Comparison of ENCODE assay signal across 8 mouse cellular contexts in the genomic region with DNA sequence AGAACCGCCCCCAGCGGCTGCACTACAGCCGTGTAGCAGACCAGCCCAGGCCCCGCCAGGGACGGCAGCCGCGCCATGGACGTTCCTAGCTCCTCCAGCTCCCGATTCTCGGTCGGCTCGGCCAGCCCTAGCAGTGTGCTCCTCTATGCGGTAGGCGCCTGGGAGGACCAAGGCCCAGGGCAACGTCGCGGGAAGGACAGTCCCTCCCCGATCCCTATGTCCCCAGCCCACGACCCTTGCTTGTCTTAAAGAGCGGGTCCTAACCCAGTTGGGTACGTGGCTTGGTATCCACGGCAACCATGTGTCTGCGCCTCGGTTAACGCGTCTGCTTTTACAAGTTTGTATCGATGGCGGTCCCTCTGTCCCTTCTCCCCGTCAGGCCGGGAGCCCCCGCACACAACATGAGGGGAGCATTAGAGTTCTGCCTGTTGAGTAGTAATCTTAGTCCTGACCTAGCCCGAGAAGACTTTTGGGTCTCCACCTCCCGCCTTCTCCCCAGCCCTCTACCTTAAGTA. TPM values are rescaled to one million over a fixed set of nuclear protein-coding genes. Genes with fewer than 3 reads are reported as not detected.
DNase-seq lines count a peak whose midpoint lies in the region; ATAC-seq and TF ChIP-seq lines count a peak whose summit lies in the region.

No protein-coding gene starts in this region.

- DNase-seq in left cerebral cortex, adult 2 months (ENCODE audit: extremely low spot score in 1 of 2, low spot score in 2 of 2): no peak
- no peak for DNase-seq in left cerebral cortex, adult 18-20 months (ENCODE audit: low spot score in 2 of 2)
- no peak for DNase-seq in embryonic facial prominence, embryonic 10.5 days (ENCODE audit: low spot score)
- DNase-seq in retina, embryonic 14.5 days (ENCODE audit: low spot score): no peak
- DNase-seq in retina, postnatal 1 day: no peak
- DNase-seq in kidney, adult 11 months: no peak

- no peak for TF ChIP-seq CTCF in left cerebral cortex, adult 2 months (IDR thresholded peaks at IDR 0.05)

- peak overlapping the region; percentile 77 for H3K4me2 ChIP-seq in intestine, embryonic 15.5 days (replicated peaks)
- H3K4me2 ChIP-seq in neural tube, embryonic 12.5 days (replicated peaks): peak overlapping the region; percentile 79

- H3K27me3 ChIP-seq in embryonic facial prominence, embryonic 10.5 days (replicated peaks; ENCODE audit: low read depth, poor library complexity, severe bottlenecking): no peaks in the 10 kb centered on the region
- H3K27me3 ChIP-seq in intestine, embryonic 15.5 days (replicated peaks): no peaks in the 10 kb centered on the region
- H3K27me3 ChIP-seq in neural tube, embryonic 12.5 days (replicated peaks): no peaks in the 10 kb centered on the region

- H3K9me3 ChIP-seq in embryonic facial prominence, embryonic 10.5 days: no peaks in the 10 kb centered on the region
- H3K9me3 ChIP-seq in intestine, embryonic 15.5 days: no peaks in the 10 kb centered on the region
- no peaks in the 10 kb centered on the region for H3K9me3 ChIP-seq in neural tube, embryonic 12.5 days

- intact Hi-C loops in left cerebral cortex, adult 2 months (cut with DNase I): loop anchor here (1.0 to 10.0 kb wide), 2 partner anchors 34 to 152 kb away; a partner anchor contains a TSS

- H3K36me3 ChIP-seq in embryonic facial prominence, embryonic 10.5 days (replicated peaks): peaks cover 52% of the 10 kb centered on the region
- H3K36me3 ChIP-seq in intestine, embryonic 15.5 days: peaks cover 16% of the 10 kb centered on the region
- peaks cover 26% of the 10 kb centered on the region for H3K36me3 ChIP-seq in neural tube, embryonic 12.5 days

- WGBS in embryonic facial prominence, embryonic 10.5 days: under 1% methylated on average over 33 of the region's 33 CpGs
- WGBS in intestine, embryonic 15.5 days: 0% methylated on average over 33 of the region's 33 CpGs
- under 1% methylated on average over 33 of the region's 33 CpGs for WGBS in neural tube, embryonic 12.5 days

- H3K27ac ChIP-seq in left cerebral cortex, adult 2 months: peak overlapping the region; percentile 97
- peak overlapping the region; percentile 98 for H3K27ac ChIP-seq in embryonic facial prominence, embryonic 10.5 days (replicated peaks)
- H3K27ac ChIP-seq in intestine, embryonic 15.5 days: peak overlapping the region; percentile 93
- H3K27ac ChIP-seq in neural tube, embryonic 12.5 days: peak overlapping the region; percentile 70

- H3K4me3 ChIP-seq in left cerebral cortex, adult 2 months: peak overlapping the region; percentile 90
- peak overlapping the region; percentile 91 for H3K4me3 ChIP-seq in embryonic facial prominence, embryonic 10.5 days
- peak overlapping the region; percentile 81 for H3K4me3 ChIP-seq in intestine, embryonic 15.5 days (replicated peaks)
- H3K4me3 ChIP-seq in neural tube, embryonic 12.5 days: peak overlapping the region; percentile 95

- H3K9ac ChIP-seq in intestine, embryonic 15.5 days: peak overlapping the region; percentile 96
- peak overlapping the region; percentile 96 for H3K9ac ChIP-seq in neural tube, embryonic 12.5 days

- ATAC-seq in intestine, embryonic 15.5 days: peak; percentile 82
- ATAC-seq in neural tube, embryonic 12.5 days (ENCODE audit: low FRiP score, low read depth): peak; percentile 90

- H3K4me1 ChIP-seq in embryonic facial prominence, embryonic 10.5 days: peaks cover 17% of the 10 kb centered on the region
- peaks cover 4% of the 10 kb centered on the region; the same call in 1 of the 2 replicates for H3K4me1 ChIP-seq in intestine, embryonic 15.5 days (replicated peaks)
- peaks cover 9% of the 10 kb centered on the region for H3K4me1 ChIP-seq in neural tube, embryonic 12.5 days

RNA-seq across cellular contexts. Expression of a gene that starts 0.3 kb away (rescaled TPM):
- total RNA-seq in left cerebral cortex, adult 2 months (2021): 10 to 100 TPM; 19.0 to 20.3 TPM
- 10 to 100 TPM; 19.5 to 23.3 TPM for total RNA-seq in left cerebral cortex, adult 18-20 months (2021)
- polyA plus RNA-seq in embryonic facial prominence, embryonic 10.5 days (2016; fragmentation: Nextera tagmentation; extraction: Ambion mirVana): 77.2 and 82.2 TPM in 2 replicates
- 44.8 and 48.6 TPM in 2 replicates for polyA plus RNA-seq in intestine, embryonic 15.5 days (2015; fragmentation: Nextera tagmentation; extraction: Ambion mirVana)
- 40.2 and 42.6 TPM in 2 replicates for polyA plus RNA-seq in neural tube, embryonic 12.5 days (2016; fragmentation: Nextera tagmentation; extraction: Ambion mirVana)

RNA-seq across cellular contexts. Expression of a gene that starts 0.4 kb away (rescaled TPM):
- total RNA-seq in left cerebral cortex, adult 2 months (2021): 10 to 100 TPM; 54.7 to 65.8 TPM
- total RNA-seq in left cerebral cortex, adult 18-20 months (2021): 10 to 100 TPM; 57.4 to 63.2 TPM
- polyA plus RNA-seq in embryonic facial prominence, embryonic 10.5 days (2016; fragmentation: Nextera tagmentation; extraction: Ambion mirVana): 138 and 149 TPM in 2 replicates
- 82.6 and 83.9 TPM in 2 replicates for polyA plus RNA-seq in intestine, embryonic 15.5 days (2015; fragmentation: Nextera tagmentation; extraction: Ambion mirVana)
- 111 and 113 TPM in 2 replicates for polyA plus RNA-seq in neural tube, embryonic 12.5 days (2016; fragmentation: Nextera tagmentation; extraction: Ambion mirVana)

RNA-seq across cellular contexts. Expression of a gene that starts 34.3 kb away (rescaled TPM):
- 10 to 100 TPM; 35.1 to 36.5 TPM for total RNA-seq in left cerebral cortex, adult 2 months (2021)
- total RNA-seq in left cerebral cortex, adult 18-20 months (2021): 10 to 100 TPM; 33.4 to 34.2 TPM
- 8.5 and 8.7 TPM in 2 replicates for polyA plus RNA-seq in embryonic facial prominence, embryonic 10.5 days (2016; fragmentation: Nextera tagmentation; extraction: Ambion mirVana)
- polyA plus RNA-seq in intestine, embryonic 15.5 days (2015; fragmentation: Nextera tagmentation; extraction: Ambion mirVana): 7.5 and 7.8 TPM in 2 replicates
- 15.4 and 17.3 TPM in 2 replicates for polyA plus RNA-seq in neural tube, embryonic 12.5 days (2016; fragmentation: Nextera tagmentation; extraction: Ambion mirVana)

RNA-seq across cellular contexts. Expression of a gene that starts 34.5 kb away (rescaled TPM):
- 10 to 100 TPM; 13.8 to 15.5 TPM for total RNA-seq in left cerebral cortex, adult 2 months (2021)
- total RNA-seq in left cerebral cortex, adult 18-20 months (2021): 10 to 100 TPM; 13.0 to 13.5 TPM
- polyA plus RNA-seq in embryonic facial prominence, embryonic 10.5 days (2016; fragmentation: Nextera tagmentation; extraction: Ambion mirVana): 9.5 and 10.3 TPM in 2 replicates
- polyA plus RNA-seq in intestine, embryonic 15.5 days (2015; fragmentation: Nextera tagmentation; extraction: Ambion mirVana): 8.4 and 8.5 TPM in 2 replicates
- polyA plus RNA-seq in neural tube, embryonic 12.5 days (2016; fragmentation: Nextera tagmentation; extraction: Ambion mirVana): 12.6 and 15.1 TPM in 2 replicates
